Mouse (Mus musculus) layer of hippocampus, postnatal 10 days (tissue): ENCODE data around the gene Ifitm5. TPM values are rescaled to one million over a fixed set of nuclear protein-coding genes. Genes with fewer than 3 reads are reported as not detected.

ENCODE experiments used
- DNase-seq, 2 experiments: peaks; one replicate each; pipeline ENCODE4 v3.0.0; 2021; ENCODE audit warnings: low spot score in 2 of 2
- total RNA-seq, 2 experiments: library from RNA; stranded (reverse); gene quantifications; 2 replicates each; pipeline ENCODE4 v1.2.3; 2021

The Ifitm5 gene
- total RNA-seq, 2 experiments from 2014 or later: not detected

DNA sequence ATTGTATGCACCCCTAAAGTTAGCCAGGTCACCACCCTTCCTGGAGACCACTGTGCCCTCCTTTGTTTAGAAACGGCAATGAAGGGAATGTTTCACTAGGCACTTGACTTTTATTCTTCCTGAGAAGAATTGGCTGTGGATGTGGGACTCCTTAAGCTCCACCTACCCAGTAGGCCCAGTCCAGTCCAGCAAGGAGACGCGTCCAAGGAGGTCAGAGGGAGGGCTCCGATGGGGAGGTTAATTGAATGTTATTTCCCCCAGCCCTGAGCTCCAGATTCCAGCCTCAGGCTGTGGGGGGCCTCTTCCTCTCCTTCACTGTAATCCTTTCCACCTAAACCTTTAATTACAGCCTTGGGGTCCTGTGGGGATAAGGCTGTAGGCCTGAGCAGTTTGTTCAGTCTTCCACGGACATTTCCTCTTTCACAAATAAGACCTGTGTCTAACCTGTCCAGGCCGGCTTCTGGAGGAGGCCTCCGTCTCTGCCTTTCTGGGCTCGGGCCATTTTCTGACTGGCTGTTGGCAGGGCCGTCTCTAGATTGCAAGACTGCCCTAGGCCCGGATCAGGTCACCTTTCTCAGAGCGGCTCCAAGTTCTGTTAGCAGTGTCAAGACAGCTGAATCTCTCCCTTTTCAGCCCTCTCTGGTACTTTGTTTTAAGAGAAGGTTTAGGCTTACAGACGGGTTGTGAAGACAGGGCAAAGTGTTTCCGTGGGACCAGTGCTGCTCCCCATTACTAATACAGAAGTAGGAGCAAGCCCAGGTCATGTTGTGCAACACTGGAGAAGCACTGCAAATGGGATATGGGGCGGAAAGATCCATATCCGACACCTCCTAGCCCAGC, 47.8 kb downstream of the Ifitm5 start:
- no peak for DNase-seq

DNA sequence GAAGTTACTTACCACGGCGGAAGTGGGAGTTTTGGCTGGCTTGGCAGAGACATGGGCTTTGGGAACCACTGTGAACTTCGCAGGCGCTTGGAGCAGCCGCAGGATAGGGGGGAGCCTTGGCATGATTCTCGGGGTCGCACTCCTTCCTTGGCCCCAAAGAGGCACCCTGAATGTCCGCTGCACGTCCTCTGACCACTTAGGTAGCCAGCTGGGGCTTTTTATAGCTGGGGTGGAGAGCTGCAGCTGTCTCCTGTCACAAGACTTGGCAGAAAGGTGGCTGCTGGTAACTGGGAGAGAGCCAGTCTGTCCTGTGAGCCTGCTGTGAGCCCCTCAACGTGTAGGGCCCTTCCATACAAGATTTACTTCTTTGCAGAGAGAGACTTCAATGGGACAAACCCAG, 49.9 kb downstream of the Ifitm5 start, which contains the start of gene Cox8b:
Gene Cox8b (minus strand): TSS at position 227 of the 400 bp plus-strand sequence.
- DNase-seq: no peak

DNA sequence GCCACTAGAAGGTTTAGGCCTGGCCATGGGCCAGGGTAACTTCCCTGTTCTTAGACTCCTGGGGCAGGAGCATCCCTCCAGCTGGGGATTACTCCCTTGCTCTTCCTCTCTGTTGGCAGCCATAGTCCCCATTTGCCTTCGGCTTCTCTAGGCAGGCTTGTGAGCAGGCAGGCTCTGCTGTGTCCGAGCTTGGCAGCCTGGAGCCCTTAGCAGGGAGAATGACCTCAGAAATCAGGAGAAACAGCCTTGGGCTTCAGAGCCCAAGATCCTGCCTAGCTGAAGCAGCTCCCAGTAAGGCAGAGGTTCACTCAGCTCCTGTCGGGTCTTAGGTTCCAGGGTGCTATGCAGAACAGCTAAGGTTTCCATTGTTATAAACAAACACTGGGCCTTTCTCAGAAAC, 51.0 kb downstream of the Ifitm5 start:
- no peak for DNase-seq

Other genes starting within 250 kb of the Ifitm5 start
- not detected for gene Cyp2e1, start 186.6 kb downstream of the Ifitm5 start, total RNA-seq
- not detected for gene Syce1, start 162.4 kb downstream of the Ifitm5 start, total RNA-seq
- 1 to 10 TPM; 8.5 to 9.3 TPM for gene Zfp941, start 128.1 kb downstream of the Ifitm5 start, total RNA-seq
- gene Urah, start 115.3 kb downstream of the Ifitm5 start, total RNA-seq: 1 to 10 TPM in 1 of 2 experiments, not detected in 1; 1.2 TPM
- gene Scgb1c1, start 104.7 kb downstream of the Ifitm5 start, total RNA-seq: not detected
- gene Odf3, start 102.5 kb downstream of the Ifitm5 start, total RNA-seq: not detected
- under 1 TPM; 0.40 to 0.73 TPM for gene Gm45785, start 94.0 kb downstream of the Ifitm5 start, total RNA-seq
- gene Ric8a, start 93.3 kb downstream of the Ifitm5 start, total RNA-seq: 100 to 1,000 TPM in 1 of 2 experiments, 10 to 100 TPM in 1; 91.1 to 106 TPM
- 10 to 100 TPM; 27.2 to 28.1 TPM for gene Bet1l, start 92.7 kb downstream of the Ifitm5 start, total RNA-seq
- 100 to 1,000 TPM; 151 to 155 TPM for gene Psmd13, start 68.3 kb downstream of the Ifitm5 start, total RNA-seq
- 10 to 100 TPM; 46.0 to 48.6 TPM for gene Sirt3, start 68.0 kb downstream of the Ifitm5 start, total RNA-seq
- not detected for gene Cox8b, start 49.8 kb downstream of the Ifitm5 start, total RNA-seq
- gene Nlrp6, start 29.4 kb downstream of the Ifitm5 start, total RNA-seq: under 1 TPM; 0.27 to 0.53 TPM
- 1 to 10 TPM; 4.2 to 5.0 TPM for gene Pgghg, start 8.9 kb downstream of the Ifitm5 start, total RNA-seq
- not detected for gene Gm45717, start 5.6 kb upstream of the Ifitm5 start, total RNA-seq
- 10 to 100 TPM; 20.3 to 27.0 TPM for gene Ifitm2, start 5.7 kb upstream of the Ifitm5 start, total RNA-seq
- gene Ifitm1, start 16.9 kb upstream of the Ifitm5 start, total RNA-seq: 1 to 10 TPM; 3.6 to 5.5 TPM
- 10 to 100 TPM; 13.0 TPM for gene Ifitm3, start 60.5 kb upstream of the Ifitm5 start, total RNA-seq
- not detected for gene Ifitm6, start 67.6 kb upstream of the Ifitm5 start, total RNA-seq
- not detected for gene Gm17387, start 78.8 kb upstream of the Ifitm5 start, total RNA-seq
- gene B4galnt4, start 110.8 kb upstream of the Ifitm5 start, total RNA-seq: 100 to 1,000 TPM; 103 to 123 TPM
- not detected for gene Pkp3, start 127.9 kb upstream of the Ifitm5 start, total RNA-seq
- gene Sigirr, start 150.3 kb upstream of the Ifitm5 start, total RNA-seq: 1 to 10 TPM; 2.1 to 2.5 TPM
- not detected for gene Ano9, start 167.5 kb upstream of the Ifitm5 start, total RNA-seq
- 10 to 100 TPM; 47.9 to 68.4 TPM for gene Ptdss2, start 172.1 kb upstream of the Ifitm5 start, total RNA-seq
- 10 to 100 TPM; 29.7 to 32.4 TPM for gene Rnh1, start 222.6 kb upstream of the Ifitm5 start, total RNA-seq
- gene Hras, start 243.7 kb upstream of the Ifitm5 start, total RNA-seq: 100 to 1,000 TPM; 210 to 243 TPM
- gene Lrrc56, start 243.9 kb upstream of the Ifitm5 start, total RNA-seq: 1 to 10 TPM; 5.0 to 5.8 TPM